Mouse (Mus musculus): ENCODE results near the gene Col25a1. TPM values are rescaled to one million over a fixed set of nuclear protein-coding genes. Genes with fewer than 3 reads are reported as not detected.

Gene Col25a1
- polyA plus RNA-seq, 1 experiment from 2014 or later = 5.2 TPM

DNA sequence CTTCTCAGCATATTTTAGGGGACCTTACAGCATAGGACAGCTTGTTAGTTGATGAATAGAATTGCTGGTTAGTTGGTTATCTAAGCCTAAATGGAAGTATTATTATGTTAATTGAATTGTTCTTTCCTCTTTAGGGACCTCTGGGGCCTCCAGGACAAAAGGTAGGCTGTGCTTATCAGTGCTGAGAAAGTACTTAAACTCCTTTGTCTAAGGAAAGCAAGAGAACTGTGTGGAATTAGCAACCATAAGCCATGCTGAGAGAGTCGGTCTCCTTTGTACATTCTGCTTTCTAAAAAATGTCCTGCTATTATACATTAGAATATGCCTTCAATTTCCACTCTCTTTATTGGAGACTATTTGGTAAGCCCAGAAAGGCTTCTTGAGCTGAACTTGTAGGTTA lies 362.9 kb downstream of the Col25a1 start:
- DNase-seq (ENCODE audit: low spot score) = no peak
- peaks cover 14% of the 10 kb centered on the region for H3K4me1 ChIP-seq (replicated peaks)
- H3K27ac ChIP-seq = no peak overlapping the region
- H3K9me3 ChIP-seq = no peaks in the 10 kb centered on the region
- H3K4me3 ChIP-seq = no peak overlapping the region
- WGBS = 27% methylated on average over 1 of the region's 1 CpGs
- H3K36me3 ChIP-seq = no peaks in the 10 kb centered on the region
- no peaks in the 10 kb centered on the region for H3K27me3 ChIP-seq (ENCODE audit: insufficient read depth, poor library complexity, severe bottlenecking)

- no peak overlapping the region for H3K27ac ChIP-seq
- DNase-seq (ENCODE audit: low spot score) = peak; percentile 38
- H3K27me3 ChIP-seq (ENCODE audit: insufficient read depth, poor library complexity, severe bottlenecking) = no peaks in the 10 kb centered on the region
- H3K4me1 ChIP-seq (replicated peaks) = peaks cover 14% of the 10 kb centered on the region
- H3K4me3 ChIP-seq = no peak overlapping the region
- no peaks in the 10 kb centered on the region for H3K36me3 ChIP-seq
- 77% methylated on average over 20 of the region's 20 CpGs for WGBS
- H3K9me3 ChIP-seq = no peaks in the 10 kb centered on the region
These were observed 363.5 kb downstream of the Col25a1 start for GRCm38 (mm10) chr3:130494665-130495396.

DNA sequence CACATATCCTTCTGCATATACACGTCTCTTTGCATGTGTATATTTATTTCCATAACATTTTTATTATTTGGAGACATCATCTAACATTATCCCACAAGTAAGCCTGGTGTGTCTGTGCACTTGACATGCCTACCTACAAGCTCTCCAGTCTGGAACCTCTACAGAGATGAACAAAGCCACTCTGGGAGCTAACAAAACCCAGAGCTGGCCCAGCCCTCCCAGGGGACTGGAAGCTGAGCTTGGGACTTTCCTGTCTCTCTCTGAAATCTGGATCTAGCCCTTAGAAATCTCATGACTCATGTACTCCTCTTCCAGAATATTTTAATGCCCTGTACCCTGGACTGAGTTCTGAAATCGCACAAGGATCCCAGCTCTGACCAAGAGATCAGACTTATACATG lies 365.7 kb downstream of the Col25a1 start:
- Histone ChIP-seq H3K36me3 (no peaks in the 10 kb centered on the region), H3K27me3 (ENCODE audit: insufficient read depth, poor library complexity, severe bottlenecking) (no peaks in the 10 kb centered on the region), H3K4me1 (replicated peaks) (peaks cover 14% of the 10 kb centered on the region), H3K27ac (no peak overlapping the region), H3K4me3 (no peak overlapping the region), H3K9me3 (no peaks in the 10 kb centered on the region)
- 79% methylated on average over 2 of the region's 2 CpGs for WGBS
- DNase-seq (ENCODE audit: low spot score) = no peak

- H3K4me1 ChIP-seq (replicated peaks) = no peaks in the 10 kb centered on the region; the same call in 1 of the 2 replicates
- no peaks in the 10 kb centered on the region for H3K36me3 ChIP-seq
- WGBS = 68% methylated on average over 3 of the region's 3 CpGs
- no peak overlapping the region for H3K4me3 ChIP-seq
- H3K9me3 ChIP-seq = no peaks in the 10 kb centered on the region
- DNase-seq (ENCODE audit: low spot score) = no peak
- H3K27me3 ChIP-seq (ENCODE audit: insufficient read depth, poor library complexity, severe bottlenecking) = no peaks in the 10 kb centered on the region
- no peak overlapping the region for H3K27ac ChIP-seq
These were observed 370.4 kb downstream of the Col25a1 start for GRCm38 (mm10) chr3:130501713-130502112.

GRCm38 (mm10) chr3:130508330-130508729 lies 377.0 kb downstream of the Col25a1 start:
- DNase-seq (ENCODE audit: low spot score) = no peak
- H3K4me3 ChIP-seq = no peak overlapping the region
- H3K9me3 ChIP-seq = no peaks in the 10 kb centered on the region
- no peaks in the 10 kb centered on the region for H3K36me3 ChIP-seq
- 86% methylated on average over 2 of the region's 2 CpGs for WGBS
- H3K27me3 ChIP-seq (ENCODE audit: insufficient read depth, poor library complexity, severe bottlenecking) = no peaks in the 10 kb centered on the region
- H3K4me1 ChIP-seq (replicated peaks) = no peaks in the 10 kb centered on the region
- no peak overlapping the region for H3K27ac ChIP-seq

DNA sequence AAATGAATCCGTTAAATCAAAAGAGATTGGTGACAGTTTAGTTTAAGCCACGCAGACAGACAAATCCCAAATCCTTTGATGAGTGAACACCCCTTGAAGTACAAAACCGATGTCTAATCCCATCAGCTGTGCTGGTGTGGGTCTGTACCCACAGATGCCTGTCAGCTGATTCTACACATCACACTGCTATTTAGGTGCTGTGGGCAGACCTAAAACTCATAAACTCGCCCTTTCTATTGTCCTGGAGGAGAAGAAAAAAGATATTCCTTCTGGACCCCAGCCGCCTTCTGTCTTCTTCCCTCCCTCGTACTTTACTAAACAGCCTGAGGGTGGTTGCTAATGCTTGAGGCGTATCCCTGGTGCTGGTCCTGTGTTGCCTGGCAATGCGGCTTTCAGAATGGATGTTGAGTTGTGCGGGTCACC lies 387.2 kb downstream of the Col25a1 start:
- 59% methylated on average over 9 of the region's 9 CpGs for WGBS
- Histone ChIP-seq H3K27me3 (ENCODE audit: insufficient read depth, poor library complexity, severe bottlenecking) (0 out of 2 replicates have a peak, but pooled peaks cover 2% of the 10 kb centered on the region), H3K4me1 (replicated peaks) (peaks cover 9% of the 10 kb centered on the region), H3K36me3 (no peaks in the 10 kb centered on the region), H3K27ac (no peak overlapping the region), H3K9me3 (no peaks in the 10 kb centered on the region), H3K4me3 (no peak overlapping the region)
- peak; percentile 13 for DNase-seq (ENCODE audit: low spot score)

DNA sequence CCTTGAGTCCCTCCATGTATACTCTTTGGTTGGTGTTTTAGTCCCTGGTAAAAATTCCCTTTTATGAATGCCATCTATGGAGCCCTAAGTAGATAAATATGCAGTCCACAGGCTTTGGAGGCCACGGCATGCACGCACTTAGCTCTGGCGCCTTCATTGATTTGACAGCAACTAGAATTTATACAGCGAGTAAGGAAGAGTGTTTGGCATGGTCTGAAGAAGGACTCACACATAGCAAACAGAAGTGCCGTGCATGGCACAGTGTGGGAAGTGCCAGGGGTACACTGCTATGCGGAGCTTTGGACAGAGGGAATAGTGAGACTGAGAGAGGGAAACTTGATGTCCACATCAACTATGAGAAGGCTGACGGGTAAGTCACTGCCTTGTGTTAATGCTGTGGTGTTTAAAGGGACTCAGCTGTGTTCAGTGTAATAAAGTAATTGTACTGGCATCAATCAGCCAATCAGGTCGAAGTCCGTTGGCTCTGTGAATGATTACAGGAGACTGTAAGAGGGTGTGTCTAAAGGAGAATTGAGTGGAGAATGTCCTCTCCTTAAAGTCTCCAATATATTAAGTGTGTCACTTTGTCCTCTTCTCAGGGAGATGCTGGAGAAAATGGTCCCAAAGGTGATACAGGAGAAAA lies 390.7 kb downstream of the Col25a1 start:
- 93% methylated on average over 9 of the region's 9 CpGs for WGBS
- Histone ChIP-seq H3K36me3 (no peaks in the 10 kb centered on the region), H3K9me3 (no peaks in the 10 kb centered on the region), H3K4me3 (no peak overlapping the region), H3K27me3 (ENCODE audit: insufficient read depth, poor library complexity, severe bottlenecking) (0 out of 2 replicates have a peak, but pooled peaks cover 2% of the 10 kb centered on the region), H3K4me1 (replicated peaks) (peaks cover 9% of the 10 kb centered on the region), H3K27ac (no peak overlapping the region)
- DNase-seq (ENCODE audit: low spot score) = no peak

GRCm38 (mm10) chr3:130523019-130523418 lies 391.7 kb downstream of the Col25a1 start:
- H3K36me3 ChIP-seq = no peaks in the 10 kb centered on the region
- no peak overlapping the region for H3K27ac ChIP-seq
- H3K4me3 ChIP-seq = no peak overlapping the region
- H3K9me3 ChIP-seq = no peaks in the 10 kb centered on the region
- H3K4me1 ChIP-seq (replicated peaks) = peaks cover 9% of the 10 kb centered on the region
- DNase-seq (ENCODE audit: low spot score) = no peak
- H3K27me3 ChIP-seq (ENCODE audit: insufficient read depth, poor library complexity, severe bottlenecking) = 0 out of 2 replicates have a peak, but pooled peaks cover 2% of the 10 kb centered on the region
- 92% methylated on average over 7 of the region's 7 CpGs for WGBS

DNA sequence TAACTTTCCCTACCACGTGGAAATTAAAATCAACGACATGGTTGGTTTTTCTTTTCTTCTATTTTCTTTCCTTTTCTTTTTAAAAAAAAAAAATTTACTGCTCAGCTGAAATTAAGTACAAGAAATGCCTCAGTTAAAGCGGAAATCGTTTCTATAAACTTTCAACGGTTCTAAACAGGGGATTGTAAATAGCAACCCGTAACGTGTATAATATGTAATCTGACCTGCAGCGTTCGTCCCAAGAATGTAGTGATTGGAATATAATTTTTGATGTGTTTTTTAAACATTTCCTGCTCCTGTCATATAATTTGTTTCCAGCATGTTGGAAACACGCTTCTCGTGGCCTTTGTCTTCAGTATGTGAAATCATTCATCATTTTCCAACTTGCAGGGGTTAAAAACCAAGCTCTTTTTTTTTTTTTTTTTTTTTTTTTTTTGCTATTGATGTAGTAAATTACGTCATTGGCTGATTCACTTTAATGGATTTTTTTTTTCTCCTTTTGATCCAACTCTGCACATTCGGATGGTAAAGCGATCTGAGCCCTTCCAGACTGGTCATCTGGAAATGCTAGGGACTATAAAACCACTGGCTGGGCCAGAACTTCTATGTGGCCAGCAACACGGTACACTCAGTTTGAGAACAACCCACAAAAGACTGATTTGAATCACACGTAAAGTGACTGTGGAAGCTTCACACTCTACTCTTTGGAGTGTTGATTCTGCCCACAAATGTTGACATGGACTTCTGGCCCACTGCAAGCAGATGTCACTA lies 393.3 kb downstream of the Col25a1 start:
- no peaks in the 10 kb centered on the region for H3K4me1 ChIP-seq (replicated peaks)
- H3K27ac ChIP-seq = no peak overlapping the region
- no peak overlapping the region for H3K4me3 ChIP-seq
- H3K36me3 ChIP-seq = no peaks in the 10 kb centered on the region
- H3K27me3 ChIP-seq (ENCODE audit: insufficient read depth, poor library complexity, severe bottlenecking) = 0 out of 2 replicates have a peak, but pooled peaks cover 2% of the 10 kb centered on the region
- WGBS = 89% methylated on average over 16 of the region's 16 CpGs
- no peaks in the 10 kb centered on the region for H3K9me3 ChIP-seq
- DNase-seq (ENCODE audit: low spot score) = no peak

DNA sequence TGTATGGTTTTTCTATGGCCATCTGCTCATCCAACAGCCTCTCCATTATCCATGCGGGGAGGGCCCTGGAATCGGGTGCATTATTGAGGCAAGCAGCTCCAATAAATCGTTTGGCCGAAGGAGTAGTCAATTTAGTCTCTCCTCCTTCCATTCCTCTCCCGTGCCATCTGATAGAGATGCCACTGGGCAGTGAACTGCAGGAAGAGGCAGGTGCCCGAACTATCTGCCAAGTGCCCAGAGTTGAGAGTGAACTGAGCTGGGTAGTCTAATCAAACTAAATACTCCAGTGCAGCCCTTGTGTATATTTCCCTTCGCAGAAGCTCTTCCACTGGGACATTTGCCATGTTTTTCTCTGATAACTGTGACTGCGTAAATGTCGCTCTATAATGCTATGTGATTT lies 403.7 kb downstream of the Col25a1 start:
- Histone ChIP-seq H3K4me1 (replicated peaks) (no peaks in the 10 kb centered on the region), H3K4me3 (no peak overlapping the region), H3K27me3 (ENCODE audit: insufficient read depth, poor library complexity, severe bottlenecking) (no peaks in the 10 kb centered on the region), H3K9me3 (no peaks in the 10 kb centered on the region), H3K27ac (no peak overlapping the region), H3K36me3 (no peaks in the 10 kb centered on the region)
- no peak for DNase-seq (ENCODE audit: low spot score)
- 91% methylated on average over 9 of the region's 9 CpGs for WGBS

GRCm38 (mm10) chr3:130541541-130541940 lies 410.2 kb downstream of the Col25a1 start:
- Histone ChIP-seq H3K27ac (no peak overlapping the region), H3K27me3 (ENCODE audit: insufficient read depth, poor library complexity, severe bottlenecking) (no peaks in the 10 kb centered on the region), H3K9me3 (no peaks in the 10 kb centered on the region), H3K4me1 (replicated peaks) (no peaks in the 10 kb centered on the region), H3K36me3 (no peaks in the 10 kb centered on the region), H3K4me3 (no peak overlapping the region)
- no peak for DNase-seq (ENCODE audit: low spot score)
- 65% methylated on average over 1 of the region's 1 CpGs for WGBS

GRCm38 (mm10) chr3:130545995-130546394 lies 414.7 kb downstream of the Col25a1 start:
- Histone ChIP-seq H3K36me3 (no peaks in the 10 kb centered on the region), H3K27me3 (ENCODE audit: insufficient read depth, poor library complexity, severe bottlenecking) (no peaks in the 10 kb centered on the region), H3K9me3 (no peaks in the 10 kb centered on the region), H3K4me1 (replicated peaks) (no peaks in the 10 kb centered on the region), H3K27ac (no peak overlapping the region), H3K4me3 (no peak overlapping the region)
- no peak for DNase-seq (ENCODE audit: low spot score)
- 83% methylated on average over 3 of the region's 3 CpGs for WGBS

DNA sequence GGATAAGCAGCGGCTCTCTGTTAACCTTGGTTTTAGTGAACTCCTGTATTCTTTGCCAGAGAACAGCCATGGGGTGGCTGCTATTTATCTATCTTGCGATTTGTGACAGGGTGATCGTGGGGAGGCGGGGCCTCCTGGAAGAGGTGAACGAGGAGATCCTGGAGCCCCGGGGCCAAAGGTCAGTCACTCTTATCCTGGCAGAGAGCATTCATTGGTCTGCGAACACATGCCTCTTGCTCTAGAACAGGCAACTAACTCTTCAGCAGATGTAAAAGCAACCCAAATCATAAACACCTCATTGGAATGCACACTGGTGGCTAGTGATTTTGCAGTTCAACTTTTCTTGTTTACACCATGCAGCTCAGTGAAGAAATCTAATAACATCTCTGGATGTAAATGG lies 417.8 kb downstream of the Col25a1 start:
- H3K27me3 ChIP-seq (ENCODE audit: insufficient read depth, poor library complexity, severe bottlenecking) = no peaks in the 10 kb centered on the region
- no peak overlapping the region for H3K27ac ChIP-seq
- WGBS = 83% methylated on average over 7 of the region's 7 CpGs
- H3K4me3 ChIP-seq = no peak overlapping the region
- H3K36me3 ChIP-seq = no peaks in the 10 kb centered on the region
- H3K9me3 ChIP-seq = no peaks in the 10 kb centered on the region
- DNase-seq (ENCODE audit: low spot score) = no peak
- H3K4me1 ChIP-seq (replicated peaks) = no peaks in the 10 kb centered on the region

All from hindbrain, embryonic 10.5 days (tissue).